Mouse (Mus musculus): ENCODE measurements at regions not wholly inside any gene's neighbourhood (a gene's known extent, or its start where the extent isn't known, plus 50 kb on each side); places are given as distances from the start of the nearest gene placed in this dataset.

DNA sequence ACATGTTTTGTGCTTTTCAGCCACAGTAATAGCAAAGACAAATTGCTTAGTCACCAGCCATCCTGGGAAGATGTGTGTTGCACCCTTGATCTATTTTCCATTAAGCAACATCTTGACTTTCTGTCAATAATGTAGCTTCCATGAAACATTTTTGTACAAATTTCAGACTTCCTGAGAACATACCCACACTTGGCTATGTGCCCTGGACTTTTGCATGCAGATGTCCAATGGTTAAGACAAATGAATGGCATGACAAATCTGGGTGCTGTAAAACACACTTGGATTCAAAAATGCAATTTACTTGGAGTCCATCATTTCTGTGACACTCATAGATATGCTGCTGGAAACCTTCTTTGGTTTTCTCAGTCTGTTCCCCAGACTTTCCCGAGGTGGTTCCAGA, 549.9 kb downstream of the Tm4sf1 start:
- TF ChIP-seq POLR2A (IDR thresholded peaks at IDR 0.05; ENCODE audit: extremely low read depth, insufficient read depth, low read length): no peak
- TF ChIP-seq CTCF (IDR thresholded peaks at IDR 0.05; ENCODE audit: low read depth, low read length): no peak

Data from liver, adult 2 months (tissue).